Mouse (Mus musculus): Measurements from ENCODE around the gene Cela3b. TPM values are rescaled to one million over a fixed set of nuclear protein-coding genes. Genes with fewer than 3 reads are reported as not detected.

Cela3b gene
- total and polyA plus RNA-seq, 3 experiments, result not detected

GRCm38 (mm10) chr4:137475271-137476050 lies 45.1 kb upstream of the Cela3b start:
- TF ChIP-seq POLR2AphosphoS5 (IDR thresholded peaks at IDR 0.05; ENCODE audit: insufficient replicate concordance, low read depth, low read length) (no peak), GATA2 (IDR thresholded peaks at IDR 0.05; ENCODE audit: borderline replicate concordance, low read depth, low read length) (no peak), TAL1 (conservative IDR thresholded peaks at IDR 0.05; ENCODE audit: low read depth, low read length) (no peak), GATA1 (IDR thresholded peaks at IDR 0.05; ENCODE audit: borderline replicate concordance, low read length) (no peak), CTCF (IDR thresholded peaks at IDR 0.05; ENCODE audit: low read depth, low read length) (no peak)
- DNase-seq (ENCODE audit: low spot score) (no peak), ATAC-seq (ENCODE audit: extremely low read depth, insufficient number of reproducible peaks, low FRiP score, poor library complexity, severe bottlenecking) (no peak)
- H3K9me3 ChIP-seq (replicated peaks), result no peaks in the 10 kb centered on the region
- no peaks in the 10 kb centered on the region for H3K36me3 ChIP-seq (replicated peaks)
- no peak overlapping the region for H3K4me3 ChIP-seq (ENCODE audit: low read depth, low read length)
- H3K27me3 ChIP-seq (ENCODE audit: insufficient read depth, low read length), result peaks cover 7% of the 10 kb centered on the region; the same call in 1 of the 2 replicates
- no peaks in the 10 kb centered on the region for H3K4me1 ChIP-seq (ENCODE audit: insufficient read depth, low read depth, low read length)

- no peaks in the 10 kb centered on the region for H3K9me3 ChIP-seq (replicated peaks)
- TF ChIP-seq CTCF (IDR thresholded peaks at IDR 0.05; ENCODE audit: low read depth, low read length) (no peak), TAL1 (conservative IDR thresholded peaks at IDR 0.05; ENCODE audit: low read depth, low read length) (no peak), POLR2AphosphoS5 (IDR thresholded peaks at IDR 0.05; ENCODE audit: insufficient replicate concordance, low read depth, low read length) (no peak), GATA1 (IDR thresholded peaks at IDR 0.05; ENCODE audit: borderline replicate concordance, low read length) (no peak), GATA2 (IDR thresholded peaks at IDR 0.05; ENCODE audit: borderline replicate concordance, low read depth, low read length) (no peak)
- DNase-seq (ENCODE audit: low spot score), result no peak
- no peaks in the 10 kb centered on the region for H3K4me1 ChIP-seq (ENCODE audit: insufficient read depth, low read depth, low read length)
- H3K27me3 ChIP-seq (ENCODE audit: insufficient read depth, low read length), result peaks cover 7% of the 10 kb centered on the region; the same call in 1 of the 2 replicates
- no peak for ATAC-seq (ENCODE audit: extremely low read depth, insufficient number of reproducible peaks, low FRiP score, poor library complexity, severe bottlenecking)
- H3K36me3 ChIP-seq (replicated peaks), result no peaks in the 10 kb centered on the region
- no peak overlapping the region for H3K4me3 ChIP-seq (ENCODE audit: low read depth, low read length)
Observed at GRCm38 (mm10) chr4:137474694-137475093, 44.4 kb upstream of the Cela3b start.

DNA sequence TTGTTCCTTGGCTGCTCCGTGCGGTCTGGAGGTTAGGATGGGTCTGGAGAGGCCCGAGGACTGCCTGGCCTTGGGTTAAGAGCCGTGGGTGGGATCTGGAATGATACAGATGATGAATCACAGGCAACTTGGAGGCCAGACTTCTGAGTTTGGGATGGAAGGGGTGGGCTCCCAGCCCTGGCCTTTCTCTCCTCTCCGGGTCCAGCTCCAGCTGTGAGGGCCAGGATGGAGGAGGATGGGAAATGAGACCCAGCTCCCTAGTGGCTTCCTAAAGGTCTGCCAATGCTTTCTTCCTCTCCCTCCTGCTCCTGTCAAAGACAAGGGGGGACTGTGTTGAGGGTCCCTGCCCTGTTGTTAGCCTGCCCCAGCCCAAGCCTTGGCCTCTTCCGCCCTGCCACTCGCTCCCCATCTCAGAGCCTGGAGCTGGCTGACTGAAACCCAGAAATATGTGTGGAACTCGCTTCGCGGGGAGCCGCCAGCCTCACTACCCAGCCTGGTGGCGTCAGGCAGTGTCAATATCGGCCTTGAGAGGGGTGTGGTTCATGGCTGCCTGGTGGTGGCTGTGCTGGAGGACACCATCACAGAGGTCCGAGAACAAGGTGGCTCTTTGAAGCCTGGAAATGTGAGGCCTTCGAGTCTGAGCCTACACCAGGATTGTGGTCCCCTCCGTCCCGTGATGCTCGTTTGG lies 43.5 kb upstream of the Cela3b start:
- Histone ChIP-seq H3K36me3 (replicated peaks) (no peaks in the 10 kb centered on the region), H3K4me1 (ENCODE audit: insufficient read depth, low read depth, low read length) (no peaks in the 10 kb centered on the region), H3K27me3 (ENCODE audit: insufficient read depth, low read length) (peaks cover 7% of the 10 kb centered on the region; the same call in 1 of the 2 replicates), H3K4me3 (ENCODE audit: low read depth, low read length) (no peak overlapping the region), H3K9me3 (replicated peaks) (no peaks in the 10 kb centered on the region)
- no peak for TF ChIP-seq CTCF (IDR thresholded peaks at IDR 0.05; ENCODE audit: low read depth, low read length)
- TF ChIP-seq TAL1 (conservative IDR thresholded peaks at IDR 0.05; ENCODE audit: low read depth, low read length), result no peak
- no peak for TF ChIP-seq GATA1 (IDR thresholded peaks at IDR 0.05; ENCODE audit: borderline replicate concordance, low read length)
- TF ChIP-seq GATA2 (IDR thresholded peaks at IDR 0.05; ENCODE audit: borderline replicate concordance, low read depth, low read length), result no peak
- TF ChIP-seq POLR2AphosphoS5 (IDR thresholded peaks at IDR 0.05; ENCODE audit: insufficient replicate concordance, low read depth, low read length), result no peak
- ATAC-seq (ENCODE audit: extremely low read depth, insufficient number of reproducible peaks, low FRiP score, poor library complexity, severe bottlenecking) (no peak), DNase-seq (ENCODE audit: low spot score) (no peak)

GRCm38 (mm10) chr4:137473240-137473639 lies 42.9 kb upstream of the Cela3b start:
- H3K36me3 ChIP-seq (replicated peaks), result no peaks in the 10 kb centered on the region
- H3K27me3 ChIP-seq (ENCODE audit: insufficient read depth, low read length), result peaks cover 7% of the 10 kb centered on the region; the same call in 1 of the 2 replicates
- H3K4me1 ChIP-seq (ENCODE audit: insufficient read depth, low read depth, low read length), result no peaks in the 10 kb centered on the region
- no peaks in the 10 kb centered on the region for H3K9me3 ChIP-seq (replicated peaks)
- ATAC-seq (ENCODE audit: extremely low read depth, insufficient number of reproducible peaks, low FRiP score, poor library complexity, severe bottlenecking), result no peak
- H3K4me3 ChIP-seq (ENCODE audit: low read depth, low read length), result no peak overlapping the region
- TF ChIP-seq TAL1 (conservative IDR thresholded peaks at IDR 0.05; ENCODE audit: low read depth, low read length), result no peak
- TF ChIP-seq GATA2 (IDR thresholded peaks at IDR 0.05; ENCODE audit: borderline replicate concordance, low read depth, low read length), result no peak
- TF ChIP-seq GATA1 (IDR thresholded peaks at IDR 0.05; ENCODE audit: borderline replicate concordance, low read length), result no peak
- no peak for TF ChIP-seq POLR2AphosphoS5 (IDR thresholded peaks at IDR 0.05; ENCODE audit: insufficient replicate concordance, low read depth, low read length)
- no peak for TF ChIP-seq CTCF (IDR thresholded peaks at IDR 0.05; ENCODE audit: low read depth, low read length)
- no peak for DNase-seq (ENCODE audit: low spot score)

- no peak for DNase-seq (ENCODE audit: low spot score)
- ATAC-seq (ENCODE audit: extremely low read depth, insufficient number of reproducible peaks, low FRiP score, poor library complexity, severe bottlenecking), result no peak
- H3K4me1 ChIP-seq (ENCODE audit: insufficient read depth, low read depth, low read length), result no peaks in the 10 kb centered on the region
- peaks cover 5% of the 10 kb centered on the region; the same call in 1 of the 2 replicates for H3K27me3 ChIP-seq (ENCODE audit: insufficient read depth, low read length)
- no peaks in the 10 kb centered on the region for H3K36me3 ChIP-seq (replicated peaks)
- TF ChIP-seq CTCF (IDR thresholded peaks at IDR 0.05; ENCODE audit: low read depth, low read length) (no peak), GATA2 (IDR thresholded peaks at IDR 0.05; ENCODE audit: borderline replicate concordance, low read depth, low read length) (no peak), GATA1 (IDR thresholded peaks at IDR 0.05; ENCODE audit: borderline replicate concordance, low read length) (no peak), TAL1 (conservative IDR thresholded peaks at IDR 0.05; ENCODE audit: low read depth, low read length) (no peak), POLR2AphosphoS5 (IDR thresholded peaks at IDR 0.05; ENCODE audit: insufficient replicate concordance, low read depth, low read length) (no peak)
- H3K9me3 ChIP-seq (replicated peaks), result no peaks in the 10 kb centered on the region
- no peak overlapping the region for H3K4me3 ChIP-seq (ENCODE audit: low read depth, low read length)
Observed at GRCm38 (mm10) chr4:137471326-137471725, 41.0 kb upstream of the Cela3b start.

All from G1E (cell line).